Mouse (Mus musculus) erythroblast, embryonic 14.5 days (primary cell): ENCODE results near the gene Naa60.

ENCODE experiments used
- GATA1 ChIP-seq: IDR thresholded peaks from 2 replicates; pipeline ENCODE4 v1.6.1; 2012; ENCODE audit warnings: low read length, inconsistent platforms, mixed read lengths
- TAL1 ChIP-seq: IDR thresholded peaks from 3 replicates; pipeline ENCODE4 v1.6.1; 2012; ENCODE audit warnings: low read length, inconsistent platforms, mixed read lengths

DNA sequence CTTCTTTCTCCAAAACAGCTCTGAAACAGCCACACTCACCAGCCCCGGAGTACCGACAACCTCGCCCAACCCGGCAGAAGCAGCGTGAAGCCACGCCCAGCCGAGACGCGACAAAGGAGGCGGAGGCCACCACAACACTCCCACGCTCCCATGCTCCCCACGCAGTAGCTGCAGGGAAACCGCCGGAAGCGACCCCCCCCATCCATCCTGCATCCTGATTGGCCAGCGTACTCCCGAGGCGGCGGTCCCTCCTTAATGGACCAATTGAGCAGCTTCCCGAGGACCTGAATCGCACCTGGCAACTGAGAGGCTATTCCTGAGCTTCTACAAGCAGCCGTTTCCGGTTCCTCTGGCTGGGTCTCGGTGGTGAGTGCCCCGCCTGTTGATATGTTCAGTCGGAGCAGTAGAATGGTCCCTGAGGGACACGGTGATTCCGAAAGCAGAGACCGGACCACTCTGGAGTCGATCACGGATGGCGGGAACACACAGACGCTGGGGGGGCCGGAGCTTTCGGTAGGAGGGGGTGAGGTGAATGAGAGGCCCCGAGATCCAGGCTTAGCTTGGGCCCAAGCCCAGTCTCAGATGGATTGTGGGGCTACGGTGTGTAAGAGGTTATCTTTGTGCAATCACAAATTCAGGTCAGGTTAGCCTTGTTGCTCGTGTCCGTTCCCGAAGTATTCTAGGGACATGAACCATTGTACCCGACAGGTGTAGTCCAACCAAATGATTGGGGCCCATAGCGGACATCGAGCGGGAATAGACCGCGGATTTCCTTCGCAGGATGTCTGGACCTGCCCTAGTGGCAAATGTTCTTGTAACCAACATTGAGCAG is at the start of gene Naa60:
- no peak for TF ChIP-seq GATA1
- no peak for TF ChIP-seq TAL1
